Mouse (Mus musculus) neural tube, embryonic 15.5 days (tissue): ENCODE results near the gene Ushbp1. TPM values are rescaled to one million over a fixed set of nuclear protein-coding genes. Genes with fewer than 3 reads are reported as not detected.
"Not testable (repeated sequence)": the region's sequence is repeated elsewhere in the genome, so short reads cannot be mapped to it uniquely, and the experiment has no call there.

Experiments
- ATAC-seq: fragments of 200-750 bp; cut with Nextera tagmentation; 2 replicates; pipeline ENCODE4 v1.8.0; 2017; ENCODE audit warnings: mild to moderate bottlenecking, moderate TSS enrichment, moderate library complexity; ENCODE audit not compliant: low FRiP score
- H3K27ac ChIP-seq: fragments of 300-500 bp; sonication (generic); replicated peaks from 2 replicates; pipeline ENCODE4 v1.5.1; 2015; ENCODE audit warnings: mild to moderate bottlenecking, inconsistent platforms
- H3K27me3 ChIP-seq: fragments of 300-500 bp; sonication (generic); replicated peaks from 2 replicates; pipeline ENCODE4 v1.6.1; 2015; ENCODE audit warnings: inconsistent platforms
- H3K36me3 ChIP-seq: fragments of 300-500 bp; sonication (generic); 2 replicates; pipeline ENCODE4 v1.6.1; 2015; ENCODE audit warnings: inconsistent platforms
- H3K4me1 ChIP-seq: fragments of 300-500 bp; sonication (generic); 2 replicates; pipeline ENCODE4 v1.6.1; 2015; ENCODE audit warnings: inconsistent platforms
- H3K4me2 ChIP-seq: fragments of 300-500 bp; sonication (generic); 2 replicates; pipeline ENCODE4 v1.6.1; 2015; ENCODE audit warnings: inconsistent platforms, mild to moderate bottlenecking, moderate library complexity
- H3K4me3 ChIP-seq: fragments of 300-500 bp; sonication (generic); replicated peaks from 2 replicates; pipeline ENCODE4 v1.5.1; 2015; ENCODE audit warnings: mild to moderate bottlenecking, inconsistent platforms
- H3K9ac ChIP-seq: fragments of 300-500 bp; sonication (generic); replicated peaks from 2 replicates; pipeline ENCODE4 v1.6.1; 2015; ENCODE audit warnings: mild to moderate bottlenecking, inconsistent platforms
- H3K9me3 ChIP-seq: fragments of 300-500 bp; sonication (generic); replicated peaks from 2 replicates; pipeline ENCODE4 v1.6.1; 2016; ENCODE audit warnings: inconsistent platforms
- WGBS: fragments of 180-500 bp; shearing (Covaris S2); methylation state at CpG from one replicate; pipeline ENCODE4 v1.1.7; 2015; ENCODE audit warnings: mixed read lengths; 5-methylcytosine and 5-hydroxymethylcytosine counted together
- polyA plus RNA-seq: library from polyadenylated mRNA; unstranded; fragments of >200 nt; fragmentation: Nextera tagmentation; extraction: Ambion mirVana; gene quantifications from 2 replicates; pipeline ENCODE4 v1.2.1, GENCODE M21; 2015

Ushbp1 gene
- 7.0 and 9.8 TPM in 2 replicates for polyA plus RNA-seq

- Histone ChIP-seq H3K4me1 (peaks cover 14% of the 10 kb centered on the region), H3K4me3 (peak within 1 kb of the TSS; percentile 75), H3K27ac (peak within 1 kb of the TSS; percentile 81), H3K9ac (0 out of 2 replicates have a peak within 1 kb of the TSS, but pooled peaks have one; percentile 28), H3K36me3 (peaks cover 8% of the 10 kb centered on the region), H3K27me3 (no peaks in the 10 kb centered on the region), H3K9me3 (no peaks in the 10 kb centered on the region), H3K4me2 (peak within 1 kb of the TSS; percentile 92)
- no peak for ATAC-seq
- 85% methylated on average over 9 of the region's 9 CpGs for WGBS
These were observed at the start of gene Ushbp1 for GRCm38 (mm10) chr8:71395629-71396028. Gene Ushbp1 (minus strand): TSS chr8:71395802.

DNA sequence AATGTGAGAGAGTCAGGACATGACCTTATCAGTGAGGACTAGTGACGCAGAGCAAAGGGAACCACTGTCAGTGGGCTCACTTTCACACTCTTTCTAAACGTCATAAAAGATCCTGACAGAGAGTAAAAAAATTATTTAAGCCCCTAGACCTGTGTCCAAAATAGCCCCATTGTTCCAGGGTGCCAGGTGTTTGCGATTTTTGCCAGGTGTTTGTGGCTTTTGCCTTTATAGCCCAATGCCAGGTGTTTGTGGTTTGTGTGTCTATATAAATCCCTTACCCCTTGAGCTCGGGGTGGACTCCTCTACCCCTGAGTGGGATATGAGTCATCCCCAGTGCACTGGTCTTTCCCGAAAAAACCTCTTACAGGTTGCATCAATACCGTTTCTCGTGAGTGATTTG is 49.5 kb upstream of the Ushbp1 start:
- WGBS, result 87% methylated on average over 7 of the region's 7 CpGs
- no peak for ATAC-seq
- Histone ChIP-seq H3K4me1 (no peaks in the 10 kb centered on the region), H3K36me3 (no peaks in the 10 kb centered on the region), H3K27me3 (peaks cover 11% of the 10 kb centered on the region; the same call in 1 of the 2 replicates), H3K9me3 (no peaks in the 10 kb centered on the region), H3K4me3 (no peak overlapping the region), H3K4me2 (no peak overlapping the region), H3K27ac (no peak overlapping the region), H3K9ac (no peak overlapping the region)

- H3K9me3 ChIP-seq, result no peaks in the 10 kb centered on the region
- H3K36me3 ChIP-seq, result no peaks in the 10 kb centered on the region
- H3K4me2 ChIP-seq, result no peak overlapping the region
- peaks cover 11% of the 10 kb centered on the region; the same call in 1 of the 2 replicates for H3K27me3 ChIP-seq
- no peak overlapping the region for H3K27ac ChIP-seq
- ATAC-seq, result peak; percentile 57; the same call in 1 of the 2 replicates
- no peak overlapping the region for H3K9ac ChIP-seq
- H3K4me3 ChIP-seq, result no peak overlapping the region
- H3K4me1 ChIP-seq, result no peaks in the 10 kb centered on the region
- under 1% methylated on average over 7 of the region's 7 CpGs for WGBS
These were observed 45.8 kb upstream of the Ushbp1 start for GRCm38 (mm10) chr8:71441404-71441803.

- WGBS, result 57% methylated on average over 3 of the region's 3 CpGs
- no peaks in the 10 kb centered on the region for H3K4me1 ChIP-seq
- no peak for ATAC-seq
These were observed 41.4 kb upstream of the Ushbp1 start for GRCm38 (mm10) chr8:71437041-71437440.

GRCm38 (mm10) chr8:71432935-71433334 is 37.3 kb upstream of the Ushbp1 start:
- H3K4me2 ChIP-seq, ATAC-seq, H3K27ac ChIP-seq, H3K9ac ChIP-seq, H3K4me3 ChIP-seq, H3K9me3 ChIP-seq, H3K27me3 ChIP-seq, H3K36me3 ChIP-seq, H3K4me1 ChIP-seq: not testable (repeated sequence)
- 86% methylated on average over 1 of the region's 1 CpGs for WGBS

More at GRCm38 (mm10) chr8:71437041-71437440, 41.4 kb upstream of the Ushbp1 start:
- Histone ChIP-seq H3K4me3 (no peak overlapping the region), H3K9me3 (no peaks in the 10 kb centered on the region), H3K27ac (no peak overlapping the region), H3K36me3 (no peaks in the 10 kb centered on the region), H3K9ac (no peak overlapping the region), H3K27me3 (peaks cover 3% of the 10 kb centered on the region; the same call in 1 of the 2 replicates), H3K4me2 (no peak overlapping the region)

DNA sequence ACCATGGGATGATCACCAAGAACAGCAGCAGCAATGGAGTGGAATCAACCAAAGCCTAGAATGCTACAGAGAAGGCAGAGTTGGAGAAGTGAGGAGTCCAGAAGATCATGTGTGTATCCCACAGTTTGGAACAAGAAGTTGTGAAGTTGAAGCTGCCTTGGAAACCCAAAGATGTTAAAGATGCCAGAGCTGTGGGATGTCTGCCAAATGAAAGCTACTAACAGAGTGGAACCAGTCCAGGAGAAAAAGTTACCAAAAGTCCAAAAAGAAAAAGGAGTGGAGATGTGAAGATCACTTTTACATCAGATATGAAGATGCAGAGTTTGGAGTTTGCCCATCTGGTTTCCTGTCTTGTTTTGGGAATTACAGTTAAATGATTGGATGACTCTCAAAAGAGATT is 26.5 kb upstream of the Ushbp1 start:
- Histone ChIP-seq H3K4me2 (no peak overlapping the region), H3K27me3 (no peaks in the 10 kb centered on the region), H3K27ac (no peak overlapping the region), H3K4me3 (no peak overlapping the region), H3K4me1 (no peaks in the 10 kb centered on the region), H3K36me3 (no peaks in the 10 kb centered on the region), H3K9ac (no peak overlapping the region), H3K9me3 (no peaks in the 10 kb centered on the region)
- no peak for ATAC-seq

DNA sequence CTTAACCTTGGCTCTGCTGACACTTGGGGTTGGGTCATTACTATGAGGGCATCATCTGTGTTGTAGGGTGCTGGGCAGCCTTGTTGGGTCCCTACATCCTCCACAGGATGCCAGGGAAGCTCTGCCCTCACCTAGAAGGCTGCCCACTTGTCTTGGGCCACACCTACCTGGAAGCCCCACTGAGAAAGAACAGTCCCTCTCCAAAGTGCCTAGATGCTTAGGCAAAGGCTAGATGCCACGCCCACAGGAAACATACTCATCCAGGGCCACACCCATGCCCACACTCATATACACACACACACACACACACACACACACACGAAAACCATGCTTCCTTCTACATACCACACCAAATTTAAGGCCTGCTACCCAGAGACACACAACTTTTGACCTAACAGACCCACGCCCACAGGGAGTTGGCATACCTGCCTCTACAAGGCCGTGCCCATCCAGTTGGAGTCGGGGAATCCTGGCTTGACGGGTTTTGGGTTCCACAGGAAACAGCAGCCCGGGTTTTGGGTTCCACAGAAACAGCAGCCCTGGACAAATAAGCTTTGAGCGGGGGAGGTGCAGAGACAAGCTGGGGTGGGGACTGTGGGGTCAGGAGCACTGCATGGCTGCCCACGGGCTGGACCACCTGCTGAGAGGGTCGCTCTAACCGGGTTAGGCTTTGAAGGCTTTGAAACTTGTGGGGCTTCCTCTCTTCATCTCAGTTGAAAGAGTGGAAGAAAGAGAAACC is 16.1 kb upstream of the Ushbp1 start:
- 55% methylated on average over 11 of the region's 11 CpGs for WGBS
- no peak overlapping the region for H3K4me2 ChIP-seq
- H3K9ac ChIP-seq, result no peak overlapping the region
- H3K27ac ChIP-seq, result no peak overlapping the region
- no peak for ATAC-seq
- peaks cover 1% of the 10 kb centered on the region for H3K4me1 ChIP-seq
- H3K36me3 ChIP-seq, result no peaks in the 10 kb centered on the region
- H3K27me3 ChIP-seq, result no peaks in the 10 kb centered on the region
- H3K9me3 ChIP-seq, result no peaks in the 10 kb centered on the region
- no peak overlapping the region for H3K4me3 ChIP-seq

DNA sequence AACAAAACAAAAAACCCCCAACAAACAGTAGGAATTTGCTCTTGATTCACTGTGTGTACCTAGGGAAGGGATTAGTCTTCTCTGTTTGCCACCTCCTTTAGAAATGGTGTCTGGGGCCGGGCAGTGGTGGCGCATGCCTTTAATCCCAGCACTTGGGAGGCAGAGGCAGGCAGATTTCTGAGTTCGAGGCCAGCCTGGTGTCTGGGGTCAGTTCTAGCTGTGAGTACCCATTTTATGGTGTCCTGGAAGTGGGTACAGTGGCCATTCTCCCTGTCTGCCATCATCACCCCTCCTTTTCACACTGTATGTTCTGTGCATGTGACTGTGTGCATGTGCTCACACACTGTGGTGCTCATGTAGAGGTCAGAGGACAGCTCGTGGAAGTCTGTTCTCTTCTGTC is 12.6 kb upstream of the Ushbp1 start:
- Histone ChIP-seq H3K27me3 (no peaks in the 10 kb centered on the region), H3K27ac (no peak overlapping the region), H3K4me2 (no peak overlapping the region), H3K9ac (no peak overlapping the region), H3K4me3 (no peak overlapping the region), H3K4me1 (peaks cover 15% of the 10 kb centered on the region), H3K9me3 (no peaks in the 10 kb centered on the region), H3K36me3 (peaks cover 2% of the 10 kb centered on the region; the same call in 1 of the 2 replicates)
- ATAC-seq, result no peak
- 98% methylated on average over 4 of the region's 4 CpGs for WGBS

DNA sequence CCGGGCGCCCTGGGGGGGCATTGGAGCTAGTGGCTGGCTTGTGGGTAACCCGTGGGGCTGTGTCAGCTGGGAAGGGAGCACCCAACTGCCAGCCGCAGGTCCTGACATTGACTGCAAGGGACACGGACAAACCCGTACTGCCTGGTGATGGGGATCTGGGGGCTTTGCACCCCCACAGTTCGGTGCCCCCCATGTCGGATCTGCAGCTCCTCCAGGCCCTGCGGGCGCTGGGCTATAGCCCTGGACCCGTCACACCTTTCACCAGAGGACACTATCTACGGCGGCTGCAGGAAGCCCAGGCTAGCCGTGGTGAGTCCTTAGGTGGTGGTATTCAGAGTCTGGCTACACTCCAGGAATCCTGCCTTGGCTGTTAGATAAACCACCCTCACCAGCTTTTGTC is 11.8 kb upstream of the Ushbp1 start:
- Histone ChIP-seq H3K27ac (no peak overlapping the region), H3K27me3 (no peaks in the 10 kb centered on the region), H3K9me3 (no peaks in the 10 kb centered on the region), H3K4me2 (0 out of 2 replicates have a peak overlapping the region, but pooled peaks have one; percentile 9), H3K4me1 (peaks cover 15% of the 10 kb centered on the region), H3K9ac (no peak overlapping the region), H3K4me3 (no peak overlapping the region), H3K36me3 (peaks cover 6% of the 10 kb centered on the region; the same call in 1 of the 2 replicates)
- no peak for ATAC-seq
- 93% methylated on average over 14 of the region's 14 CpGs for WGBS

- peak; percentile 34 for ATAC-seq
- Histone ChIP-seq H3K27ac (no peak overlapping the region), H3K4me3 (peak overlapping the region; percentile 46), H3K9ac (no peak overlapping the region; the same call in 1 of the 2 replicates), H3K9me3 (no peaks in the 10 kb centered on the region), H3K27me3 (no peaks in the 10 kb centered on the region), H3K4me1 (peaks cover 15% of the 10 kb centered on the region), H3K36me3 (peaks cover 6% of the 10 kb centered on the region; the same call in 1 of the 2 replicates), H3K4me2 (peak overlapping the region; percentile 90)
- under 1% methylated on average over 55 of the region's 55 CpGs for WGBS
These were observed 10.8 kb upstream of the Ushbp1 start for GRCm38 (mm10) chr8:71406099-71407015.

DNA sequence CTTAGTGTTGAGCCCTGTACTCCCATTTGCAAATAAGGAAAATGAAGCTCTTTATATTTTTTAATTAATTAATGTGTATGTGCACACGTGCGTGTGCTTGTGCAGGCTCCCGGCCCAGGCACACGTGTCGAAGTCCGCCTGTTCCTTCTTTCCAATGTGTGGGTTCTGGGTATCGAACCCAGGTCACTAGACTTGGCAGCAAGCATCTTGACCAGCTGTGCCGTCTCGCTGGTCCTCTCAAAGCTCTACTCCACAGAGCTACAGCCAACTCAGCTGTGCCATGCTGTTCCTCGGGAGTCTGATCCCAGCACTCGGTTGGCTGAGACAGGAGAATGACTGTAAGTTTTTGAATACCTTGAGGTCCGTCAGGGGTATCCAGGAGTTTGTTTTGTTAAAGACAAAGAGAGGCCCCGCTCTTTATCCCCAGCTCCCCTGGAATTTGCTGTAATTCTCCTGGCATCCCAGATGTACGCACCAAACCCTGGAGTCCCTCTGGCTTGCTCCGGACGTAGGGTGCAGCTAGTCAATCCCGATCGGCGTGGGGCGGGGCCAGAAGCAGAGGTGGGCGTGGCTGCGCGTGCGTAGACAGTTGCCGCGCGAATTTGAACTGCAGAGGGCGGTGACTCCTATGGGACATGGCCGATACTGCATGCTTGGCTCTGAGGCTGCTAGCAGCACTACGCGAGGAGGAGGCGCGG is 9.9 kb upstream of the Ushbp1 start, which contains the start of gene Ankle1:
TSS of gene Ankle1 (plus strand) at position 610 of the 698 bp plus-strand sequence.
- H3K4me2 ChIP-seq, result peak within 1 kb of the TSS; percentile 90
- peak within 1 kb of the TSS; percentile 46 for H3K4me3 ChIP-seq
- no peak within 1 kb of the TSS; the same call in 1 of the 2 replicates for H3K9ac ChIP-seq
- H3K36me3 ChIP-seq, result peaks cover 6% of the 10 kb centered on the region; the same call in 1 of the 2 replicates
- WGBS, result 16% methylated on average over 33 of the region's 33 CpGs
- H3K27ac ChIP-seq, result no peak within 1 kb of the TSS; the same call in 1 of the 2 replicates
- H3K4me1 ChIP-seq, result peaks cover 15% of the 10 kb centered on the region
- H3K27me3 ChIP-seq, result no peaks in the 10 kb centered on the region
- no peaks in the 10 kb centered on the region for H3K9me3 ChIP-seq
- ATAC-seq, result peak; percentile 90
